Mouse (Mus musculus) heart, embryonic 14.5 days (tissue): ENCODE measurements around the gene Atp2a2. TPM values are rescaled to one million over a fixed set of nuclear protein-coding genes. Genes with fewer than 3 reads are reported as not detected.

ENCODE experiments used
- ATAC-seq: fragments of 200-750 bp; cut with Nextera tagmentation; 2 replicates; pipeline ENCODE4 v1.8.0; 2017; ENCODE audit warnings: low read depth, moderate TSS enrichment; ENCODE audit not compliant: insufficient number of reproducible peaks, insufficient read depth, low FRiP score
- H3K27ac ChIP-seq, 2 experiments: fragments of 200-500 bp in 1 of 2; fragments of 300-500 bp in 1 of 2; sonication (generic) in 1 of 2; replicated peaks in 1 of 2; 2 replicates each; pipeline ENCODE4 v1.5.1; 2012 to 2014; ENCODE audit warnings: low read depth in 2 of 2, low read length in 2 of 2, control low read depth in 1 of 2, mild to moderate bottlenecking in 1 of 2, mixed read lengths in 1 of 2; ENCODE audit not compliant: control insufficient read depth in 1 of 2, insufficient read depth in 1 of 2
- H3K27me3 ChIP-seq: fragments of 300-500 bp; sonication (generic); 2 replicates; pipeline ENCODE4 v1.6.1; 2014; ENCODE audit warnings: mild to moderate bottlenecking, low read length, control low read depth; ENCODE audit not compliant: control insufficient read depth, insufficient read depth
- H3K36me3 ChIP-seq: fragments of 300-500 bp; sonication (generic); 2 replicates; pipeline ENCODE4 v1.6.1; 2014; ENCODE audit warnings: mild to moderate bottlenecking, control low read depth, low read length, mixed read lengths; ENCODE audit not compliant: control insufficient read depth, insufficient read depth
- H3K4me1 ChIP-seq, 2 experiments: fragments of 200-500 bp in 1 of 2; fragments of 300-500 bp in 1 of 2; sonication (generic) in 1 of 2; 2 replicates each; pipeline ENCODE4 v1.6.1; 2012 to 2014; ENCODE audit warnings: low read length in 2 of 2, control low read depth in 1 of 2, mixed read lengths in 1 of 2; ENCODE audit not compliant: control insufficient read depth in 2 of 2, insufficient read depth in 2 of 2
- H3K4me2 ChIP-seq: fragments of 300-500 bp; sonication (generic); 2 replicates; pipeline ENCODE4 v1.6.1; 2014; ENCODE audit warnings: mild to moderate bottlenecking, low read length
- H3K4me3 ChIP-seq, 2 experiments: fragments of 200-500 bp in 1 of 2; fragments of 300-500 bp in 1 of 2; sonication (generic) in 1 of 2; 2 replicates each; pipeline ENCODE4 v1.5.1; 2012 to 2014; ENCODE audit warnings: low read length in 2 of 2, mild to moderate bottlenecking in 2 of 2, control low read depth in 1 of 2, low read depth in 1 of 2, moderate library complexity in 1 of 2; ENCODE audit not compliant: control insufficient read depth in 1 of 2, insufficient read depth in 1 of 2
- H3K9ac ChIP-seq: fragments of 300-500 bp; sonication (generic); 2 replicates; pipeline ENCODE4 v1.6.1; 2014; ENCODE audit warnings: mild to moderate bottlenecking, low read length
- H3K9me3 ChIP-seq: fragments of 300-500 bp; sonication (generic); 2 replicates; pipeline ENCODE4 v1.6.1; 2016; ENCODE audit warnings: low read length, control low read depth; ENCODE audit not compliant: control insufficient read depth
- WGBS: fragments of 180-500 bp; shearing (Covaris S2); extraction: QIAGEN DNeasy Blood & Tissue Kit; methylation state at CpG from one replicate; pipeline ENCODE4 v1.1.7; 2014; 5-methylcytosine and 5-hydroxymethylcytosine counted together
- polyA plus RNA-seq: library from polyadenylated mRNA; unstranded; fragments of >200 nt; fragmentation: Nextera tagmentation; extraction: Ambion mirVana; gene quantifications from 2 replicates; pipeline ENCODE4 v1.2.1, GENCODE M21; 2014

Atp2a2 gene
- polyA plus RNA-seq, 1 experiment from 2014 or later, result 472 TPM

DNA sequence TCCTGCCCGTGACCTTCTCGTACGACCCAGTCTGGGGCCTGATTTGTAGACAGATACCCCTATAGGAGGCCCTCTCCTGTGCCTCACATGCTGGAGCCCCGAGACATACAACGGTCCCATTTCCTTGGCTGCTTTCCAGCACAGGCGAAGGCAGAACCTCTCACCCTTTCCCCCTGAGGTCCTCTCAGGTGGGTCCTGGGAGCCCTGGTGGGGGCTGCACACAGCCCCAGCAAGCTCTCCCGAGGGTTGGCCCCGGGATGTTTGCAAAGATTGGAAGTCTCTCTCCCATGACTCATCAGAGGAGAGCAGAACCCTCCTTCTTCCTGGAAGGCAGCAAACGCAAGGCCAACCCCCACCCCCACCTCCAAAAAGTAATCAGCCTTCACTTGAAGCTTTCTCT, 9.4 kb upstream of the Atp2a2 start:
- ATAC-seq, result no peak
- no peak overlapping the region for H3K4me3 ChIP-seq
- peak overlapping the region; percentile 59 for H3K9ac ChIP-seq
- no peaks in the 10 kb centered on the region for H3K36me3 ChIP-seq
- H3K27ac ChIP-seq, result peak overlapping the region in 1 of 2 experiments; percentile 77; a peak in 2 of 4 replicates
- peaks cover 2% of the 10 kb centered on the region; the same call in 1 of the 2 replicates for H3K9me3 ChIP-seq
- WGBS, result 15% methylated on average over 9 of the region's 9 CpGs
- H3K4me1 ChIP-seq, result peaks cover 37 to 51% of the 10 kb centered on the region in 2 experiments
- H3K4me2 ChIP-seq, result peak overlapping the region; percentile 38
- no peaks in the 10 kb centered on the region for H3K27me3 ChIP-seq

DNA sequence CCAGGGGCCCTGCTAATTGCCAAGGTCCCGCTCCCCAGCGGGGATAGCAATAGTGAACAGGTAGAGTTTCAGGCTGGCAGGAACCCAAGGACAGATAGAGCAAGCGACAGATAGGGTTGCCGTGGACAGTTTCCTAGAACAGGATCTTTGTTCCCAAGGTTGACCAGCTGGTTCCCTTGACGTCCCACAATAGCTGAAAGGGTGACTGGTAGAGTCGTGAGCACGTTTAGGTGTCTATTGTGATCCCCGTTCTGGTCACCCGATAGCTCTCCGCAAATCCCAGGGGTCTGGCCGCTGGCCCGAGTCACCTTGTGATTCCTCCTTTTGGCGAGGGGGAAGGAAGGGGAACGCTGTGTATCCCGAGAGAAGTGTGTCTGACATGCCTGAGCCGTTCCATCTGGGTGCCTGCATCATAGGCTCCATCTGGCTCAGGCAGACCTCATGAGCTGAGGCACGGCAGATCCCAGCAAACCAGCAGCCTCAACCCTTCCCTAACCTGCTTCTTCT, 8.7 kb upstream of the Atp2a2 start:
- peak; percentile 54; the same call in 1 of the 2 replicates for ATAC-seq
- Histone ChIP-seq H3K9me3 (peaks cover 4% of the 10 kb centered on the region; the same call in 1 of the 2 replicates), H3K9ac (peak overlapping the region; percentile 59; the same call in 1 of the 2 replicates), H3K27ac (peak overlapping the region; percentile 51 to 77; a peak in 3 of 4 replicates), H3K4me3 (no peak overlapping the region), H3K27me3 (no peaks in the 10 kb centered on the region), H3K36me3 (no peaks in the 10 kb centered on the region), H3K4me1 (peaks cover 37 to 48% of the 10 kb centered on the region in 2 experiments), H3K4me2 (peak overlapping the region; percentile 38)
- 31% methylated on average over 17 of the region's 17 CpGs for WGBS

GRCm38 (mm10) chr5:122509608-122510007, 7.6 kb upstream of the Atp2a2 start:
- Histone ChIP-seq H3K9ac (no peak overlapping the region; the same call in 1 of the 2 replicates), H3K4me1 (peaks cover 37 to 48% of the 10 kb centered on the region in 2 experiments), H3K27ac (peak overlapping the region; percentile 30 to 77; a peak in 3 of 4 replicates), H3K9me3 (peaks cover 4% of the 10 kb centered on the region; the same call in 1 of the 2 replicates), H3K36me3 (no peaks in the 10 kb centered on the region), H3K4me3 (no peak overlapping the region), H3K27me3 (no peaks in the 10 kb centered on the region), H3K4me2 (peak overlapping the region; percentile 18; the same call in 1 of the 2 replicates)
- 25% methylated on average over 7 of the region's 7 CpGs for WGBS
- ATAC-seq, result peak; percentile 64

GRCm38 (mm10) chr5:122508861-122509306, 6.9 kb upstream of the Atp2a2 start:
- no peak for ATAC-seq

DNA sequence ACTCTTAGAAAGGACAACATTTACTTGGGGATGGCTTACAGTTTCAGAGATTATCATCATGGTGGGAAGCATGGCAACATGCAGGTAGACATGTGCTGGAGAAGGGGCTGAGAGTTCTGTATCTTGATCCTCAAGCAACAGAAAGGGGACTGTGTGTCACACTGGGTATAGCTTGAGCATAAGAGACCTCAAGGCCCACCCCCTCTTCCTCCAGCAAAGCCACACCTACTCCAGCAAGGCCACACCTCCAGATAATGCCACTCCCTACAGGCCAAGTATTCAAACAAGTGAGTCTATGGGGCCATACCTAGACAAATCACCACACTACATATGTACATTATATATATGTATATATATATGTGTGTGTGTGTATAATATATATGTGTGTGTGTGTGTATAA, 5.4 kb upstream of the Atp2a2 start:
- no peak overlapping the region for H3K27ac ChIP-seq
- no peaks in the 10 kb centered on the region for H3K36me3 ChIP-seq
- peaks cover 4% of the 10 kb centered on the region; the same call in 1 of the 2 replicates for H3K9me3 ChIP-seq
- no peak for ATAC-seq
- H3K4me1 ChIP-seq, result peaks cover 32 to 44% of the 10 kb centered on the region in 2 experiments
- no peak overlapping the region for H3K4me2 ChIP-seq
- H3K4me3 ChIP-seq, result no peak overlapping the region
- H3K27me3 ChIP-seq, result no peaks in the 10 kb centered on the region
- no peak overlapping the region for H3K9ac ChIP-seq

More at GRCm38 (mm10) chr5:122508861-122509306, 6.9 kb upstream of the Atp2a2 start:
- Histone ChIP-seq H3K4me2 (no peak overlapping the region), H3K9ac (no peak overlapping the region), H3K27me3 (no peaks in the 10 kb centered on the region), H3K9me3 (peaks cover 4% of the 10 kb centered on the region; the same call in 1 of the 2 replicates), H3K4me3 (no peak overlapping the region), H3K4me1 (peaks cover 32 to 41% of the 10 kb centered on the region in 2 experiments), H3K27ac (peak overlapping the region; percentile 17 to 77; a peak in 3 of 4 replicates), H3K36me3 (no peaks in the 10 kb centered on the region)
- WGBS, result 65% methylated on average over 11 of the region's 11 CpGs

DNA sequence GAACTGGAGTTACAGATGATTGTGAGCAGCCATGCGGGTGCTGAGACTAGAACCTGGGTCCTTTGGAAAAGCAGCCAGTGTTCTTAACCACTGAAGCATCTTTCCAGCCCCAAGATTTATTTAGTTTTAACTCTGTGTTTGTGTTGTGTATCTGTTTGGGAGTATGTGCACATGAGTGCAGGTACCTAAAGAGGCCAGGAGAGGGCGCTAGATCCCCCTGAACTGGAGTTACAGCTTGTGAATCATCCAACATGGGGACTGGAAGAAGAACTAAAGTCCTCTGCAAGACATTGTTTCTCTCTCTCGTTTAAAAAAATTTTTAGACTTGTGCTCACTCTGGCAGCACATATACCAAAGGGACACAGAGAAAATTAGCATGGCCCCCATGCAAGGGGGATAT, 4.4 kb upstream of the Atp2a2 start:
- 85% methylated on average over 3 of the region's 3 CpGs for WGBS
- no peaks in the 10 kb centered on the region for H3K36me3 ChIP-seq

GRCm38 (mm10) chr5:122505554-122505953, 3.5 kb upstream of the Atp2a2 start:
- Histone ChIP-seq H3K4me3 (no peak overlapping the region), H3K27me3 (no peaks in the 10 kb centered on the region), H3K27ac (no peak overlapping the region), H3K4me2 (no peak overlapping the region), H3K4me1 (peaks cover 17 to 26% of the 10 kb centered on the region in 2 experiments), H3K9ac (no peak overlapping the region), H3K36me3 (peaks cover 4% of the 10 kb centered on the region), H3K9me3 (peaks cover 4% of the 10 kb centered on the region; the same call in 1 of the 2 replicates)
- no peak for ATAC-seq
- 85% methylated on average over 5 of the region's 5 CpGs for WGBS

More for the DNA sequence above, 4.4 kb upstream of the Atp2a2 start:
- H3K27me3 ChIP-seq, result no peaks in the 10 kb centered on the region
- H3K27ac ChIP-seq, result no peak overlapping the region
- no peak overlapping the region for H3K4me3 ChIP-seq
- peaks cover 4% of the 10 kb centered on the region; the same call in 1 of the 2 replicates for H3K9me3 ChIP-seq
- ATAC-seq, result no peak
- no peak overlapping the region for H3K9ac ChIP-seq
- H3K4me2 ChIP-seq, result no peak overlapping the region
- H3K4me1 ChIP-seq, result peaks cover 26 to 35% of the 10 kb centered on the region in 2 experiments
